Mouse (Mus musculus) ES-Bruce4 (cell line): ENCODE measurements around the gene Tmem267.

Source experiments
- CTCF ChIP-seq: IDR thresholded peaks from one replicate; pipeline ENCODE4 v1.8.1; 2011; ENCODE audit warnings: low read depth, low read length
- POLR2A ChIP-seq: IDR thresholded peaks from one replicate; pipeline ENCODE4 v1.8.1; 2011; ENCODE audit warnings: low read length; ENCODE audit not compliant: insufficient read depth

GRCm38 (mm10) chr13:119640504-119640903 lies 152.7 kb downstream of the Tmem267 start:
- no peak for TF ChIP-seq POLR2A
- no peak for TF ChIP-seq CTCF
